Mouse (Mus musculus) erythroid progenitor cell, adult 5-6 weeks (primary cell): ENCODE results near the gene Rmi2. TPM values are rescaled to one million over a fixed set of nuclear protein-coding genes. Genes with fewer than 3 reads are reported as not detected.

ENCODE experiments used
- ATAC-seq: replicated peaks from 2 replicates; pipeline ENCODE4 v1.8.0; 2016; ENCODE audit warnings: moderate number of reproducible peaks, mild to moderate bottlenecking, moderate TSS enrichment, inconsistent platforms; ENCODE audit not compliant: poor library complexity, low FRiP score, severe bottlenecking
- total RNA-seq, 2 experiments: library from RNA; stranded (forward) in 1 of 2; stranded (reverse) in 1 of 2; fragments of 150-400 nt in 1 of 2; fragments of 186-747, 209-891 nt in 1 of 2; gene quantifications; 2 replicates each; pipeline versions ENCODE4 v1.2.3 to v1.2.4; 2015 to 2017; ENCODE audit warnings: low replicate concordance in 2 of 2

Rmi2 gene
- total RNA-seq, 2 experiments from 2014 or later = 1.3 to 2.0 TPM

GRCm38 (mm10) chr16:10902849-10903248 lies 68.0 kb downstream of the Rmi2 start:
- no peak for ATAC-seq

DNA sequence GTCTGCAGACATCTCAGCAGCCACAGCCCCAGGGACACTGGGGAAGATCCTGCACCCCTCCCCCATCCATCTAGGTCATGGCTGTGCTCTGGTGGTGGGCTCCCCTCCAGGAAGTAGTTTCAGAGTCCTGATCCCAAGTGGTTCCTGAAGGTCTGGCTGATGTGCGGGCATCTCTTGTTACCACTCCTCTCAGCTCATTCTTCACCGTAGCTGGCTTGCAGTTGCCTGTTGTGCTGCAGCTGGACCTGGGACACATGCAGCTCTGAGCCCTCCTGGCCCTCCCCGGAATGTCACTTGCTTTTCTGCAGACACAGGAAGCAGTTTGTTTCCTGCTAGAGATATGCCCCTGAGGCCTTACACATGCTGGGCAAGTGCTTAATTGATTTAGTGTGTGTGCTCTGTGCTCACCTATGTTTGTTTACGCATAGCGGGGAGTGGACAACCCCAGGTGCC lies 70.8 kb downstream of the Rmi2 start:
- no peak for ATAC-seq

DNA sequence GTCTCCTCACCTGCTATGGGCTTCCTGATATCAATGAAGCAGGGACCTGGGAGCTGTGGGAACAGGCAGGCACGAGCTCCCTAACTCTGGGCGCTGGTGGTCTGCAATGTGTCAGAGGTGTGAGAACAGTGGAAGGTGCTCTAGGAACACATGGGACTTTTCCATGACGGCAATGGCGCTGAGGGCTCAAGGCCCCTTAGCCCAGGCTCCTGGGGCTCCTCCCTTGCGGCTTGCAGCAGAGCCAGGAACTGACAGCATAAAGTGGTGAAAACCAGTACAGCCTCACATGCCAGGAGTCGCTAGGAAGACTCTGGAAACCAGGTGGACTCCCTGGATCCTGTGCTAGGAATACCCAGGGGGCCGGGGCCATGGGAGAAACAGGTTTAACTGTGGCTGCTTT lies 75.7 kb downstream of the Rmi2 start:
- ATAC-seq = no peak

GRCm38 (mm10) chr16:10911061-10911460 lies 76.2 kb downstream of the Rmi2 start:
- no peak for ATAC-seq

DNA sequence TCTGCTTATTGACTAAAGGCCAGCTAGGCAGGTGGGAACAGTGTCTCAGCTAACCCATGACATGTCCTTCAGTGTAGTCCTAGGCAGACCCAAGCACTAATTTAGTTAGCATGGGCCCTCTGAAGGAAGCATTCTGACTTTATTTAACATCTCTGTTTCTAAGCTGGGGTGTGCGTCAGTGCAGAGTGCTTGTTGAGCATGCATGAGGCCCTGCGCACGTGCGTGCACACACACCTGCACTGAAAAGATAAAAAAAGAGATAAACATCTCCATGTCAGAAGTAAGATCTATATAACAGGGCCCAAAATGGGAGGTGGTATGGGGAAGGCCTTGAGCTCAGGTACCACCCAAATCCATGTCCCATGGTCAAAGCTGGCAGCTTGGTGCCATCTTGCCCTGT lies 80.2 kb downstream of the Rmi2 start:
- ATAC-seq = no peak

DNA sequence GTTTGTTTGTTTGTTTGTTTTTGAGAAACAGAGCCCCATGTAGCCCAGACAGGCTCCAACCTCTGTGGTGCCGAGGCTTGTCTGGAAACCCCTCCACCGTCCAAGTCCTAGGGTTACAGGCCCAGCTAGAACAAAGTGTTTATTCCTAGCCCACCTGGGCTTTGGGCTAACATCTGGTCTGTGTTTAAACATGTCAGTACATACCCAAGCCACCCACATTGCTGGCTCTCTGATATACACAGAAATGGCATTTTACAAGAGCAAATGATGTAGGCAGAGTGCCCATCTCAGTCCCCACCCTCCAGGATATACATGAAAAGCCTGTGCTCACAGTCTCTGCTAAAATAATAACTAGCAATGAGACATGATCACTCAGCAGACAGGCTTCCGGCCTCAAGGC lies 81.4 kb downstream of the Rmi2 start:
- no peak for ATAC-seq

GRCm38 (mm10) chr16:10919856-10920255 lies 85.0 kb downstream of the Rmi2 start:
- ATAC-seq = no peak

- ATAC-seq = no peak
Observed at GRCm38 (mm10) chr16:10923561-10923960, 88.7 kb downstream of the Rmi2 start.

DNA sequence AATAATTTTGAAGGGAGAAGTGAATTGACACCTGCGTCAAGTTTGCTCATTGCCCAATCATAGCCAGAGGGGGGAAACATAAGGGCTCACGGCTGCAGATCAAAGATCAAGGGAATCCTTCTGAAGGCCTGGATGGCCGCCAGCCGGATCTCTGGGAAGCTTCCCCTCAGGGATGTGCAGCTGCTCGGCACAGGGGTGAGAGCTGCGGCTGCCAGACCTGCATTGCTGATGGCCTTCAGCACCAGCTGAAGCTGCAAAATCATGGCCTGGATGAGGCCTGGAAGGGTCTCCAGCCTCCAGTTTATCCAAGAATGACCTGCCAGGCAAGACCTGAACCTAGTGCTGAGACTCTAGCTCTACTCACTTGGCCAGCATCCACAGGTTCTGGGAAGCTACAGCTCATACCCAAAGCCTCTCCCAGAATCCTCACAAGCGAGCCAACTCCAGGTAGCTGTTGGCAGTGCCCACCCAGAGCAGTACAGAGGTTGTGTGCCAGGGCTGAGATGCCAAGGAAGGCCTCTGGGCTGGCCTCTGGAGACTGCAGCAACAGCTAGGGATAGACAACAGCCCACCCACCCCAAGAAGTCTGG lies 90.8 kb downstream of the Rmi2 start:
- ATAC-seq = no peak

DNA sequence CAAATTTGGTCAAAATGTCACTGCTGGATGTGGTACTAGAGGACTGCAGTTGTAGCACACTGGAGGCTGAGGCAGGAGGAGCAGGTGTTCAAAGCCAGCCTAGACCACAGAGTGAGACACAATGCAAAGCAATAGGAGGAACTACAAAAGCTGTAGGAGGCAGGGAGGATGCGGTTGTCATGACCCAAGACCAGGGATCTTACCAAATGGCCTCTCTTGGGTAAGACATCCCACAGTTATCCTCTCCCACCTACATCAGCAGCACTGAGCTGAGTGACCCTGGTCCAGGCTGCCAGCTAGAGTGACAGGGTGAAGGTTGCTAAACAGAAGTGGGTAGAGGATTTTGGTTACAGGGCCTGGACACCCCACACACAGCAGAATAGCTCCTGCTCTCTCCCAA lies 92.2 kb downstream of the Rmi2 start:
- no peak for ATAC-seq

DNA sequence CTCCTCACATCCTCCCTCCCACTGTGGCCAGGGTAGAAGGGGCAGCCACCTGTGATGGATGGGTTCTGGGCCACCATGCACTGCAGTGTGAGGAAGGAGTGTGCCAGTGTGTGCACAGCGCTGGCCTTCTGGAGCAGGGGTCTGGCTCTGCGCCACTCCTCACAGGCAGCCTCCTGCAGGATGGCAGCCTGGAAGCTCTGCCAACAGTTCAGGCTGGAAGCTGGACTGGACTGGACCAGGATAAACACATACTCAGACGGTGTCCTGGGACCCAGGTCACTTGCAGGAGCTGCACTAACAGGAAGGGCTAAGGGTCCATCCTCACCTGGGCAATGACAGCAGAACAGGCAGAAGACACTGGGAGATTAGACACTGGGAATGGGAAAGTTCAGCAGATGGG lies 98.5 kb downstream of the Rmi2 start:
- ATAC-seq = no peak

GRCm38 (mm10) chr16:10934047-10934446 lies 99.2 kb downstream of the Rmi2 start:
- ATAC-seq = no peak

DNA sequence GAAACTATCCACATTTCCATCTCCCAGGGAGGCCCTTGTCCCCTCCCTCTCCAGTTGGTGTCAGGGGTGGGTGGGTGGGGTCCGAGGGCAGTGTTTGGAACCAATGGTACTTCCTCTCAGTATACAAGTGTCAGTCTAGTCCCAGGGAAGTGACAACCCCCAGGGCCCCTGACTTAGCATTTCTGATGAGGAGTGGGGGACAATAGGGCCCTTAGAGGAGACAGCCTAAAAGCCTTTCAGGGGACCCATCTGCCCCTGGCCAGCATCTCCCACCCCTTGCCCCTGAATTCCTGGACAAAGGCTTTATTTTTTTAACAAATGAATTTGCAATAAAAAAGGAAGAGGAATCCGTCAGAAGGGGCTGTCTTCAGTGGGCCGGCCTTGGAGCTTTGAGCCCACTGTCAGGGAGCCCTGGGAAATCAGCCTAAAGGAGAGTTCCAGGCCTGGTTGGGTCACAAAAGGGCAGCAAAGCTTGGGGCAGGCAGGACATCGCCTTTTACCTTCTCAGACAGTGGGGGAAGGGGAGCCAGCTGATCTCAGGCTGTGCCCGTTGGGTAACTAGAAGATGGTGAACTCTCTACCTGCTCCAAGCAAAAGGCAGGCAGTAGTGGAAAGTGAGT lies 102.0 kb downstream of the Rmi2 start:
- no peak for ATAC-seq

DNA sequence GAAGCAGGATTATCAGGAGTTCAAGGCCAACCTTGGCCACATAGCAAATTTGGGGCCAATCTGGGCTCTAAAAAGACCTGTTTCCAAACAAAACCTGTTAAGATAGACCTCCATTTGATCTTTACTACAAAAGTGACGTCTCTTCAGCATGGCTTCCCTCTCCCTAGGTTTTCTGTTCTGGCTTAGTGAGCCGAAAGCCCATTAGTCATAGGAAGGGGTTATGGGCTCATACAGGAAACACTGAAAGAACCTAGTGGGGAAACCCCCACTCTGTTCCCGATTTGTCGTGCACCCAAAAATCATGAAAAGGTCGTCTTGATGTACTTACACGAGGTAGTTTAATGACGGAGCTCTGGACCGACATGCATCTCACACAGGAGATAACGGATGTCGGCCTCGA lies 102.6 kb downstream of the Rmi2 start:
- no peak for ATAC-seq

DNA sequence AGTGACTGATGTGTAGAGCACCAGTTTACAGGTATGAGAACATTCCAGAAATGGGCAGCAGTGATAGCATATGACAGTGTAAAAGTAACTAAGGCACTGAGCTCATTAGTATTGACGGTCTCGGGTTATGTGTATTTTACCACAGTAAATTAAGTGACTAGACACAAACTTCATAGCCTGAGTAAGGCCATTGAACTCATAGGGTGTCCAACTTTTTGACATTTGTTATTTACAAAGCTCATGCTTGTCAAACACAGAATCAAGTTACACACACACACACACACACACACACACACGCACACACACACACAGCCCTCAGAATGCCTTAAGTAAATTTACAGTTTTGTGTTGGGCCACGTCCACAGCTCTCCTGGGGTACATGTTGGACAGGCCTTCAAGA lies 105.1 kb downstream of the Rmi2 start:
- no peak for ATAC-seq

DNA sequence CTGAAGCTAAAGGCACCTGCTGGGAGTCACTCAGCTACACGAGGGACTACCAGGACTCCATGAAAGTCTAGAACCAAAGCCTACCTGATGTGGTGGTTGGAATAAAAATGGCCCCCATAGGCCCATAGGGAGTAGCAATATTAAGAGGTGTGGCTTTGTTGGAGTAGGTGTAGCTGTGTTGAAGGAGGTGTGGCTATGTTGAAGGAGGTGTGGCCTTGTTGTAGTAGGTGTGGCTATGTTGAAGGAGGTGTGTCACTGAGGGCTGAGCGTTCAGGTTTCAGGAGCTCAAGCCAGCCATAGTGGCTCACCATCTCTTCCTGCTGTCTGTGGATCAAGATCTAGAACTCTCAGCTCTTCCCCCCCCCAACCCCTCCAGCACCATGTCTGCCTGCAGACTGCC lies 105.8 kb downstream of the Rmi2 start:
- ATAC-seq = no peak

Other genes with a start within 250 kb of the Rmi2 start
- 0.72 TPM in 1 of 2 replicates, not detected in the other for gene Socs1, start 49.5 kb upstream of the Rmi2 start, total RNA-seq (2015; ENCODE audit: low replicate concordance)
- 0.08 and 1.0 TPM in 2 replicates for gene Socs1, start 49.5 kb upstream of the Rmi2 start, total RNA-seq (2017; ENCODE audit: low replicate concordance)
- gene Tnp2, start 46.4 kb upstream of the Rmi2 start, total RNA-seq (2015; ENCODE audit: low replicate concordance) = not detected in 2 replicates
- gene Tnp2, start 46.4 kb upstream of the Rmi2 start, total RNA-seq (2017; ENCODE audit: low replicate concordance) = not detected in 2 replicates
- gene Prm3, start 44.1 kb upstream of the Rmi2 start, total RNA-seq (2015; ENCODE audit: low replicate concordance) = not detected in 2 replicates
- not detected in 2 replicates for gene Prm3, start 44.1 kb upstream of the Rmi2 start, total RNA-seq (2017; ENCODE audit: low replicate concordance)
- not detected in 2 replicates for gene Prm2, start 38.9 kb upstream of the Rmi2 start, total RNA-seq (2015; ENCODE audit: low replicate concordance)
- gene Prm2, start 38.9 kb upstream of the Rmi2 start, total RNA-seq (2017; ENCODE audit: low replicate concordance) = not detected in 2 replicates
- gene Prm1, start 29.2 kb upstream of the Rmi2 start, total RNA-seq (2015; ENCODE audit: low replicate concordance) = not detected in 2 replicates
- gene Prm1, start 29.2 kb upstream of the Rmi2 start, total RNA-seq (2017; ENCODE audit: low replicate concordance) = not detected in 2 replicates
- gene Gm11172, start 22.1 kb upstream of the Rmi2 start, total RNA-seq (2015; ENCODE audit: low replicate concordance) = not detected in 2 replicates
- gene Gm11172, start 22.1 kb upstream of the Rmi2 start, total RNA-seq (2017; ENCODE audit: low replicate concordance) = not detected in 2 replicates
- 6.5 and 7.1 TPM in 2 replicates for gene Snn, start 225.9 kb downstream of the Rmi2 start, total RNA-seq (2015; ENCODE audit: low replicate concordance)
- gene Snn, start 225.9 kb downstream of the Rmi2 start, total RNA-seq (2017; ENCODE audit: low replicate concordance) = 7.1 and 13.2 TPM in 2 replicates
- gene Litaf, start 231.1 kb downstream of the Rmi2 start, total RNA-seq (2015; ENCODE audit: low replicate concordance) = 20.9 and 22.2 TPM in 2 replicates
- 10.0 and 13.1 TPM in 2 replicates for gene Litaf, start 231.1 kb downstream of the Rmi2 start, total RNA-seq (2017; ENCODE audit: low replicate concordance)